Mouse (Mus musculus) intestine, postnatal 0 days (tissue): ENCODE data around the gene Bphl. TPM values are rescaled to one million over a fixed set of nuclear protein-coding genes. Genes with fewer than 3 reads are reported as not detected.
A peak's percentile ranks its signal among the peaks of the same experiment; 100 is the strongest.
"Not testable (repeated sequence)": the region's sequence is repeated elsewhere in the genome, so short reads cannot be mapped to it uniquely, and the experiment has no call there.

Experiments used
- ATAC-seq: fragments of 200-750 bp; cut with Nextera tagmentation; 2 replicates; pipeline ENCODE4 v1.8.0; 2017; ENCODE audit warnings: mild to moderate bottlenecking, moderate TSS enrichment, moderate library complexity
- H3K27ac ChIP-seq: fragments of 300-500 bp; sonication (generic); 2 replicates; pipeline ENCODE4 v1.5.1; 2014; ENCODE audit warnings: mild to moderate bottlenecking, low read depth, low read length, moderate library complexity
- H3K27me3 ChIP-seq: fragments of 300-500 bp; sonication (generic); replicated peaks from 2 replicates; pipeline ENCODE4 v1.6.1; 2014; ENCODE audit warnings: low read length, mixed read lengths; ENCODE audit not compliant: control insufficient read depth, insufficient read depth
- H3K36me3 ChIP-seq: fragments of 300-500 bp; sonication (generic); 2 replicates; pipeline ENCODE4 v1.6.1; 2014; ENCODE audit warnings: mild to moderate bottlenecking, moderate library complexity; ENCODE audit not compliant: control insufficient read depth, insufficient read depth
- H3K4me1 ChIP-seq: fragments of 300-500 bp; sonication (generic); replicated peaks from 2 replicates; pipeline ENCODE4 v1.6.1; 2014; ENCODE audit warnings: antibody characterized with exemption, low read length, mixed read lengths; ENCODE audit not compliant: control insufficient read depth, insufficient read depth
- H3K4me2 ChIP-seq: fragments of 300-500 bp; sonication (generic); replicated peaks from 2 replicates; pipeline ENCODE4 v1.6.1; 2014; ENCODE audit warnings: low read depth, mild to moderate bottlenecking, moderate library complexity
- H3K4me3 ChIP-seq: fragments of 300-500 bp; sonication (generic); 2 replicates; pipeline ENCODE4 v1.5.1; 2014; ENCODE audit warnings: low read depth, low read length
- H3K9ac ChIP-seq: fragments of 300-500 bp; sonication (generic); 2 replicates; pipeline ENCODE4 v1.6.1; 2014; ENCODE audit warnings: mild to moderate bottlenecking, low read depth, low read length
- H3K9me3 ChIP-seq: fragments of 300-500 bp; sonication (generic); 2 replicates; pipeline ENCODE4 v1.6.1; 2016; ENCODE audit warnings: mixed run types; ENCODE audit not compliant: control insufficient read depth
- CTCF ChIP-seq: sonication (generic); IDR thresholded peaks from 2 replicates; pipeline ENCODE4 v1.5.1; 2016; ENCODE audit warnings: low read depth, mild to moderate bottlenecking, control low read depth, antibody characterized with exemption, moderate library complexity
- WGBS: fragments of 180-500 bp; shearing (Covaris S2); extraction: QIAGEN DNeasy Blood & Tissue Kit; methylation state at CpG from one replicate; pipeline ENCODE4 v1.1.7; 2014; 5-methylcytosine and 5-hydroxymethylcytosine counted together
- polyA plus RNA-seq: library from polyadenylated mRNA; unstranded; fragments of >200 nt; fragmentation: Nextera tagmentation; extraction: Ambion mirVana; gene quantifications from 2 replicates; pipeline ENCODE4 v1.2.1, GENCODE M21; 2015

The Bphl gene
- polyA plus RNA-seq, 1 experiment from 2014 or later: 51.5 TPM

DNA sequence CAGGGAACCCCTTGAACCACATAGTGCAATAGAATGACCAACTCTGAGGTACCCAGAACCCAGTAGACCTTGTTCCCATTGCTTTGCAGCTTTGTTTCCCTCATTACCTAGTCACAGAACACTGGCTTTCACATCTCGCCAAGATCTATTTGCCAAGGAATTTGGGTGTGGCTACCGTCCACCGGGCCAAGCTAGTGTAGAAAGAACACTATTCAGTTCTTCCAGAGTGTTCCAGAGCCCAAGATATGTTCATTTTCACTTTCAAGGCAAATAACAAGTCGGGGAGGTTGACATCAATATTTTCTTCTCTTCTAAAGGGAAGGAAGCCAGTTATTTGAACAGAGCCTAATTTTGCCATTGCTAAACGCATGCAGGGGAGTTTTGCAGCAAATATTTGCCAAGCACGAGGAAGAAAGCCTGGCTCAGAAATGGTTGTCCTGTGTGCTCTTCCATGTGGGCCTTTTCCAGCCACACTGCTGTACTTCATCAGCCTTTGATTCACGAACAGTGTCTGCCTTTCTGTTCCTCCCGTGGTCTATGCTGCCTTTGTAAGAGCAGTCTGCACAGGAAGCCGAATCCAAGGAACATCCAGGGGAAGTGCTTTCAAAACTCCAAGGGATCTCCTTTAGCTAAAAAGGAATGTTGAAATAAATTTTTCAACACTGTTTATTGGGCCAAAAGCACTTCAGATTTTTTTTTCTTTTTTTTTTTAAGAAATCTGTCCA lies 46.8 kb downstream of the Bphl start:
- no peak for TF ChIP-seq CTCF
- H3K27me3 ChIP-seq: no peaks in the 10 kb centered on the region
- ATAC-seq: no peak
- WGBS: 28% methylated on average over 9 of the region's 9 CpGs
- no peak overlapping the region for H3K9ac ChIP-seq
- no peaks in the 10 kb centered on the region for H3K36me3 ChIP-seq
- H3K4me1 ChIP-seq: no peaks in the 10 kb centered on the region; the same call in 1 of the 2 replicates
- no peak overlapping the region for H3K4me3 ChIP-seq
- no peaks in the 10 kb centered on the region for H3K9me3 ChIP-seq
- no peak overlapping the region for H3K27ac ChIP-seq
- no peak overlapping the region for H3K4me2 ChIP-seq

DNA sequence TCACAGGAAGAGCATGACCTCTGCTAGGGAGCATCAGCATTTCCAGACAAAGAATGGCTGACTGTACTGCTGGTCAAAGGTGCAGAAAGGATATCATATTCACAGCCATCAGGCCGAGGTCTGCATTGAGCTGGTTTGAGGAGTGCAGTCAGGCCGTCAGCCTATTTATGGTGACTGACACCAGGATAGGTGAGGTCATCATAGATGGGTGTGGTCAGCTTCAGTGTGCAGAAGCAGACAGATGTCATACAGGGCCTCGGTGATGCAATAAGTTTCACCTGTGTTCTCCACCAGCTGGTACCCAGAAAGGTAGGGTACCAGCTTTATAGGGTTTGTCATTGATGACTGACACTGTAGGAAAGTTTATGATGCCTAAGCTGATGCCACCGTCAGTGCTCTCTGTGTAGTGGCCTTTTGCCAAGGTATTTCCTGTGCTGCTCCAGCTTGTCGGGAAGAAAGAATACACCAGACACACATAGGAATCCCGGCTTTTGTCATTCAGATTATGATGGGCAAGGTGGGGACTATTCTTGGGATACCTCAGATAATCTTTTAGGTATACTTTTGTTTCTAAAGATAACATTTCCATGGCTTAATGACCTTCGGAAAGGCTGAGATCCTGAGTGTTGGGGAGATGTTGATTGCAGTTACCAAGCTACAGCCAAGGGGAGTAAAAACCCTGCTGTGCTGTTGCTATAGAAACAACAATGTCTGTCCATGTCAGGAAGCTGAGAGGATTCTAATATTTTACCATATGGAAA lies 49.8 kb downstream of the Bphl start:
- no peaks in the 10 kb centered on the region for H3K36me3 ChIP-seq
- TF ChIP-seq CTCF: no peak
- H3K4me3 ChIP-seq: no peak overlapping the region
- H3K9me3 ChIP-seq: no peaks in the 10 kb centered on the region
- H3K4me2 ChIP-seq: no peak overlapping the region
- WGBS: 43% methylated on average over 7 of the region's 7 CpGs
- peak; percentile 73 for ATAC-seq
- H3K27ac ChIP-seq: no peak overlapping the region
- H3K4me1 ChIP-seq: no peaks in the 10 kb centered on the region; the same call in 1 of the 2 replicates
- H3K27me3 ChIP-seq: no peaks in the 10 kb centered on the region
- no peak overlapping the region for H3K9ac ChIP-seq

DNA sequence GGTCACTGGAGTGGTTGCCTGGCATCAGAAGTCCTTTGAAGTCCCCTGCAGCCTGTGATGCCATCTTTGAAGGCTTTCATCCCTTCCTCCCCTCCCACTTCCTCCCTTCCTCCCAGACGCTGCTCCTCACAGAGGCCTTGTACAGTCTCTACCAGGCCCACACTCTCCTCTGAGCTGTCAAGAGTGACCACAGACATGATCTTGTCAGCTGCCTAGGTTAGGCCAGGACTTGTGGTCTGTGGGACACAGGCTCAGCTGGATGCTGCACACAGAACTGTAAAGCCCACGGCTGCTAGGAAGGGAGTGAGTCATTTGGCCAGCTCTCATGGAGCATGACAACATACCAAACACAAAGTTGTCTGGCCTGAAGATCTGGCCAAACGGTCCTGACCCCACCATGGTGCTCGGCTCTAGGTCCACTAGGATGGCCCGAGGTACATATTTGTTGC lies 50.8 kb downstream of the Bphl start:
- WGBS: 67% methylated on average over 5 of the region's 5 CpGs
- not testable (repeated sequence) for H3K4me1 ChIP-seq, ATAC-seq, H3K27me3 ChIP-seq, H3K27ac ChIP-seq, H3K36me3 ChIP-seq, H3K9me3 ChIP-seq, H3K4me3 ChIP-seq, H3K4me2 ChIP-seq, H3K9ac ChIP-seq

DNA sequence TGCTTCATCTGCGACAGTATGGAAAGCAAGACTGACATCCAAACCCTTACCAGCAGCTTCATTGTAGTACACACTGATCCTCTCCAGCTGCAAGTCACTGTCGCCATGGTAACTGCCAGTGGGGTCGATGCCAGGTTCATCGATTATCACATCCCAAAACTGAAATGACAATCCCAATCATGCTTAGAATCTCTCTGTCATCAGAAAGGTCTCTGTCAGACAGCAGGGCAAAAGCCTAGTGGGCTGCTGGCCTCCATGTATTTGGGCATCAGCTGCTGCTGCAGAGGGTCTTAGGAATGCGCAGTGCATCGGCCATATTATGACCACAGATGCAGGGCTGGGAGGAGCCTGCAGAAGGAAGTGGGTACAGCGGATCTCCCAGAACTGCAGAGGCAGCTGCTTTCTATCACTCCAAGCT lies 51.5 kb downstream of the Bphl start:
- H3K9me3 ChIP-seq: no peaks in the 10 kb centered on the region
- H3K4me1 ChIP-seq: no peaks in the 10 kb centered on the region; the same call in 1 of the 2 replicates
- ATAC-seq: no peak
- TF ChIP-seq CTCF: no peak
- H3K9ac ChIP-seq: no peak overlapping the region
- no peaks in the 10 kb centered on the region for H3K36me3 ChIP-seq
- H3K4me2 ChIP-seq: no peak overlapping the region
- no peaks in the 10 kb centered on the region for H3K27me3 ChIP-seq
- no peak overlapping the region for H3K27ac ChIP-seq
- H3K4me3 ChIP-seq: no peak overlapping the region
- WGBS: 45% methylated on average over 7 of the region's 7 CpGs

DNA sequence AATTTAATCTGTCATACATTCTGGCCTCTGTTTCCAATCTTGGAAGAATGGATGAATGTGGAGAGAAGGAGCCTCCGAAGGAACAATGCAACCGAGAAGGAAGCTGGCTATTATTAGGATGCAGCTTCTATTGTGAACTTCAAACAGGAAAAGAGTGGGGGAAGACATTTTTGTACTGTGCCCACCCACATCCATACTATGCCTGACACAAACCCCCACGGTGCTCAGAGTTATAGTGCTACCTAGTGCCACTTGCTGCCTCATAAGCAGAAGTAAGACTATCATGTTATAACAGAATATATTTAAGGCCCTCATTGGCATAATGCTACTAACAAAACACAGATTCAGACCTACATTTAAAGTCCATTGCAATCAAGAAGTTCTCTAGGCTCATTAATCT lies 52.0 kb downstream of the Bphl start:
- no peaks in the 10 kb centered on the region for H3K4me1 ChIP-seq
- no peaks in the 10 kb centered on the region for H3K27me3 ChIP-seq
- no peak for ATAC-seq
- no peak overlapping the region for H3K4me3 ChIP-seq
- 58% methylated on average over 3 of the region's 3 CpGs for WGBS
- no peak overlapping the region for H3K4me2 ChIP-seq
- H3K9me3 ChIP-seq: no peaks in the 10 kb centered on the region
- no peak overlapping the region for H3K27ac ChIP-seq
- no peaks in the 10 kb centered on the region for H3K36me3 ChIP-seq
- no peak overlapping the region for H3K9ac ChIP-seq
- TF ChIP-seq CTCF: no peak

DNA sequence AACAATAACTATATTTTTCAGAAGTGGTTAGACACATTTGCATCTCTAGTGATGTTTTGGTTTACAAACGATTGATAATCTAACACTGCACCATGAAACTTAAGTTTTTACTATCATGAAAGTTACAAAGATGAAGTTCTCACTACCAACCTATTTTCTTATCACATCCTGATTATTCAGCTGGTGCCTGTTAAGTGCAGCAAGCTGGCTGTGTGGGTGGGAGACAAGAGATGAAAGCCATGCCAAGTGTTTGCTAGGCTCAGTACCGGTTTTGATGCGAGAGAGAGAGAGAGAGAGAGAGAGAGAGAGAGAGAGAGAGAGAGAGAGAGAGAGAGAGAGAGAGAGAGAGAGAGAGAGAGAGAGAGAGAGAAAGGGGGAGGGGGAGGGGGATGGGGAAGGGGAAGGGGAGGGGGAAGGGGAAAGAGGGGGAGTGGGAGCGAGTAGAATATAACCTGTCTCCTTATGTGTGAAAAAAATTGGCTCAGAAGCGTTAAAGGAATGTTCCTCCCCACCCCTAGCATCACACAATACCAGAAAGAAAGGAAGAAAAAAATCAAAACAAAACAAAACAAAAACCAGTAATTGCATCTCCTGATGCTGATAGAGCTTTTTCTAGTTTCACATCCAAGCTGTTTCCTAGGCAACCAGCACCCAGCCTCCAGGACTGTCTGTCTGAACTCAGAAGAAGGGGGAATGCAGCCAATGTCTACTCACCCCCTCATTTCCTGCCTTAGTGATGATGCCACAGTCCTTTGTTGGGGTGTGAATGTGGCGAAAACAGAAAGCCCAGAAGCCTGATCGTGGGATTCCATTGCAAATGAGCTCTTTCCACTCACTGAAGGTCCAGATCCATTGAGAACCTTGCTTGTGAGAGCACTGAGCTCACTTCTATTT lies 58.4 kb downstream of the Bphl start:
- H3K27ac ChIP-seq: no peak overlapping the region
- ATAC-seq: no peak
- WGBS: 54% methylated on average over 7 of the region's 7 CpGs

More for the DNA sequence above, 58.4 kb downstream of the Bphl start:
- no peak for TF ChIP-seq CTCF
- no peak overlapping the region for H3K9ac ChIP-seq
- H3K4me2 ChIP-seq: no peak overlapping the region
- no peaks in the 10 kb centered on the region for H3K27me3 ChIP-seq
- H3K9me3 ChIP-seq: no peaks in the 10 kb centered on the region
- H3K36me3 ChIP-seq: no peaks in the 10 kb centered on the region
- no peaks in the 10 kb centered on the region for H3K4me1 ChIP-seq
- H3K4me3 ChIP-seq: no peak overlapping the region
